Mouse (Mus musculus): ENCODE results near the gene Hsf5. TPM values are rescaled to one million over a fixed set of nuclear protein-coding genes. Genes with fewer than 3 reads are reported as not detected.

Hsf5 gene
- polyA plus RNA-seq, 1 experiment from 2014 or later: 0.31 TPM

DNA sequence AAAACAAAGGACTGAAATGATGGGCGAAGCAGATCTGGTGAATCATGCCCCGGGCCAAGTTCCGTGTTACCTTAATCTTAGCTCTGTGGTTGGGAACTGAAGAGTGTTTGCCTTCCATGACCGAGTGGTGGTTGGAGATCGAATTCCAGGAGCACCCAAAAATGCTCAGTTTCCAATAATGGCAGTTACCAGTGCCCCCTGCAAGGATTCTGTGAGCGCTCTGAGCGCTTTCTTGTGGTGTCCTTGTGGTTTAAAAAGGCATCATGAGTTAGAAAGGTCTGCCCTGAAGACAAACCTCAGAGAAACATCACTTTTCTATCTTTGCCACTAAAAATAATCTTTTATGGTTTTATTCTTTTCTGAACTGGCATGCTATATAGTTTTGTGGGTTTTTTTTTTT, 62.0 kb downstream of the Hsf5 start:
- Histone ChIP-seq H3K9me3 (no peaks in the 10 kb centered on the region), H3K4me1 (peaks cover 7% of the 10 kb centered on the region; the same call in 1 of the 2 replicates), H3K27me3 (no peaks in the 10 kb centered on the region), H3K4me2 (replicated peaks) (no peak overlapping the region), H3K4me3 (no peak overlapping the region), H3K9ac (no peak overlapping the region), H3K36me3 (no peaks in the 10 kb centered on the region), H3K27ac (no peak overlapping the region)
- 71% methylated on average over 7 of the region's 7 CpGs for WGBS
- ATAC-seq (ENCODE audit: insufficient number of reproducible peaks, insufficient read depth, low FRiP score, low TSS enrichment): no peak

DNA sequence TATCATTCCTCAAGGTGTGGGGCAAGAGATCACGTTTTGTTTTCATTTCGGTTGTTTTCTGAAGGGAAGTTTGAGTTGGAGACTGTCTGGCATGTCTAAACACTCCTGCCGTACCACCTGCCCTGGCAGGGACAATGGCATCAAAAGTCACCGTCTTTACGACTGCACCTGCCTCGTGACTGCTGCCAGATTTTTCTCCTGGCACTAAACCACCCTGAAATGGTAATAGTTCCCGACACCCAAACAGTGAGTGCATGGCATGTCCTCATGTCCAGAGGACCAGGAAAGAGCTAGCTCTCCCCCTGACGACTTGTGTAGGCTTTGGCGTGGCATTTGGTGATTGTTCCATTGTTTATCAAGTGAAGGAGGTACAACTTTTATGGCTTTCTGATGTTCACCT, 63.8 kb downstream of the Hsf5 start:
- H3K4me3 ChIP-seq: no peak overlapping the region
- no peak for ATAC-seq (ENCODE audit: insufficient number of reproducible peaks, insufficient read depth, low FRiP score, low TSS enrichment)

DNA sequence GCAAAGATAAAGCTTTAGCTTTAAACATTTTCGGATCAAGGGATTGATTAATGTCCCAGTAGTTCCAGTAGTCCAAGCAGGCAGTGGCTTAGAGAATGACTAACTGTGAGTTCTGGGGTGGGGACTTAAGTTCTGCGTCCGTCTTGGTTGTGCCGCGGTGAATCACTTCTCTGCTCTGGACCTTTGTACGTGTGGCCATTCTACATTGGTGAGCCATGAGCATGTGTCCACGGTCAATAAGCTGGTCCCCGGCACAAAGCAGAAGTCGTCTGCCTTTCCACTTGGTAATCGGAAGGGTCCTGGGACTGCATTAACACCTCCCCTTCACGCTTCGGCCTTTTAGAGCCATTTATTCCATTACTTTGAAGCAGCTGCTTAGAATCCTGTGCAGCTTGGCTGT, 65.1 kb downstream of the Hsf5 start:
- H3K27ac ChIP-seq: no peak overlapping the region

More for the DNA sequence above, 63.8 kb downstream of the Hsf5 start:
- H3K9ac ChIP-seq: no peak overlapping the region
- H3K36me3 ChIP-seq: no peaks in the 10 kb centered on the region
- H3K9me3 ChIP-seq: no peaks in the 10 kb centered on the region
- peaks cover 7% of the 10 kb centered on the region; the same call in 1 of the 2 replicates for H3K4me1 ChIP-seq
- 84% methylated on average over 9 of the region's 9 CpGs for WGBS
- no peaks in the 10 kb centered on the region for H3K27me3 ChIP-seq
- no peak overlapping the region for H3K4me2 ChIP-seq (replicated peaks)
- no peak overlapping the region for H3K27ac ChIP-seq

DNA sequence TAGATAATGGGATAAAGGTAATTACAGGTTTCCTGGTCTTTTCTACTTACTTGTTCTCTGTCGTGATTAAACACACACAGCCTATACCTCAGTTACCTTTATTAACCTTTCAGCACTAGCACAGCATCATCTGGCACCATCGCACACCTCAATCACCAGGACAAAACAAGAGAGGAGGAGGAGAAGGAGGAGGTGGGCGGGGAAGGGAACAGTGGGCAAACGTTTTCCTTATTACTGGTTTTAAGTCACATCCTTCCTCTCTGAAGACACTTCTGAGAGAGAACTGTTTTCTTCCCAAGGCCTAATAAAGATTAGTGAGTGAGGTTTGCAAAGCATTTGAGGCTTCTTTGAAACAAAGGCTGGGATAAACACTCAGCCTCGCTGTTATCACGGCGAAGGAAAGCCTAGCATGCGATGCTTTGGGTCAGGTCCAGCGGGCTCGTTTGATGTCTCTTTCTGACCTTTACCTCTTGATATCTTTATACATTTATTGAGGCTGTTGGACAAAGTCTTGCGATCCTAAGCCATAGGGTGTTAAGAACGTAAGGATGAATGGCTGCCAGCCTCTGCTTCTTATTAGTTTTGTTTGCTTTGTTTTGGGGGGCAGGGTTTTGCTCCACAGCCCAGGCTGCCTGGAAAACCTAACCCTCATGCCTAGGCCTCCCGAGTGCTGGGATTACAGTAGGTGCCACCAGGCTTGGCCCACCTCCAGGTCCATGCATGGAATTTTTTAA, 66.0 kb downstream of the Hsf5 start:
- ATAC-seq (ENCODE audit: insufficient number of reproducible peaks, insufficient read depth, low FRiP score, low TSS enrichment): no peak
- Histone ChIP-seq H3K27me3 (no peaks in the 10 kb centered on the region), H3K4me3 (no peak overlapping the region), H3K36me3 (no peaks in the 10 kb centered on the region), H3K4me2 (replicated peaks) (no peak overlapping the region), H3K9me3 (no peaks in the 10 kb centered on the region), H3K27ac (peak overlapping the region; percentile 46; the same call in 1 of the 2 replicates), H3K4me1 (peaks cover 15% of the 10 kb centered on the region; the same call in 1 of the 2 replicates), H3K9ac (no peak overlapping the region)
- WGBS: 54% methylated on average over 13 of the region's 13 CpGs

More for the DNA sequence above, 65.1 kb downstream of the Hsf5 start:
- no peak for ATAC-seq (ENCODE audit: insufficient number of reproducible peaks, insufficient read depth, low FRiP score, low TSS enrichment)
- Histone ChIP-seq H3K36me3 (no peaks in the 10 kb centered on the region), H3K9me3 (no peaks in the 10 kb centered on the region), H3K27me3 (no peaks in the 10 kb centered on the region), H3K9ac (no peak overlapping the region), H3K4me3 (no peak overlapping the region), H3K4me1 (peaks cover 11% of the 10 kb centered on the region; the same call in 1 of the 2 replicates), H3K4me2 (replicated peaks) (no peak overlapping the region)
- 82% methylated on average over 12 of the region's 12 CpGs for WGBS

DNA sequence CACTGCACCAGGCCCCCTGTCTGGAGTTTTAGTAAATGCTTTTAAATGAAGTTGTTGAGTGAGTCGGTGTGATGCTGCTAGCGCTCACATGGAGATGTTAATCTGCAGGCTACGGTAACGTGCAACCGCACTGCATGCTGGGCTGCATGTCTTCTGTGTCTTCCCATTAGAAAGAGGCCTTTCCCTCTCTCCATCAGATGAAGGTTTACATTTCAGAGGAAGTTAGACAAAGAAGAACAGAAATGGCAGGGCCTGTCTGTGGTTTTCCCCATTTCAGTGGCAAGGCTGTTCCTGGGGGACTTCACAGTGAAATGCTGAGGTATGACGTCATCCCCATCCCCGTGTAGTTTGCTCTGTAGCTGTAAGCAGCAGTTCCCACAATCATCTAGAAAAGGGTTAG, 69.4 kb downstream of the Hsf5 start:
- no peak overlapping the region for H3K4me3 ChIP-seq
- no peaks in the 10 kb centered on the region for H3K9me3 ChIP-seq
- peaks cover 38% of the 10 kb centered on the region for H3K4me1 ChIP-seq
- no peak for ATAC-seq (ENCODE audit: insufficient number of reproducible peaks, insufficient read depth, low FRiP score, low TSS enrichment)
- no peak overlapping the region for H3K27ac ChIP-seq
- no peak overlapping the region for H3K4me2 ChIP-seq (replicated peaks)
- no peak overlapping the region for H3K9ac ChIP-seq
- H3K36me3 ChIP-seq: no peaks in the 10 kb centered on the region
- WGBS: 61% methylated on average over 7 of the region's 7 CpGs
- H3K27me3 ChIP-seq: no peaks in the 10 kb centered on the region

DNA sequence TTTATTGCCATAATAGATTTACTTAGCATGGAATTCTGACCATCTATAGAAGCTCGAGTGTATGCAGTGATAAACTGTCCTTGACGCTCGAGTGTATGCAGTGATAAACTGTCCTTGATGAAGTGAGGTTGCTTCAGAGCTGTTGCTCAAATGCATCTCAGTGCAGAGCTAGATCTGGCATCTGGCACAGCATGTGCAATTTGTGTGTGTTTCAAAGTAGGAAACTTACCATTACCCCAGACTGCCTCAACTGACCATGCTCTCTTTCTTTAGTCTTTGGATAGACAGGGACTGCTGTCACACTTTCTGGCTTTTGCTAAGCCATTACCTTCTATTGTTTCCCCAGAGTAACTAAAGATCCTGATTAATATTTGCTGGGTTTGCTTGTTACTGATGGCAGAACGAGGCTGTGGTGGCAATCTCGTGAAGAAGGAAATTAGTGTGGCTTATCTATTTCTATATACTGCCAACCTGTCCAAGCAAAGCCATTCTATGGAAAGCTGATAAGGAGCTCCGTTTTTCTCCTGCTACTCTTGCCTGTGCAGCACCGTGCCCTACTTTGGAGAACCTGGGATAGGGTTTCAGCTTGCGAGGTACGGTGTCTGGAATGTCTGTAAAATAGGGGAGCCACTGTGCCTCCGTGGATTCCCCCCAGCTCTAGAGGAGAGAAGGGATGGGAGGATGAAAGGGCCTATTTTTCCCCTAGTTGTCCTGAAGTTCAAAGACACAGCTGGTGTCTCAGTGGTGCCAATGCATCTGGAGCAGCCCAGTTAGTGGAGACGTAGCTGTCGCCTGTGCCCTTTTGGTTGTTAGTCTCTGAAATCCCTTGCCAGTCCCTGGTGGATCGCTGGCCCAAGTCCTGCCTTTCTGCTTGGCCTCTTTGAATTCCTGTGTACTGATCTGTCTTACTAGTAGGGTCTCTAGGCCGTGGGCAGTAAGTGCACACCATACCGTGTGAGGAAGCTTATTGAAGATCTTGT, 70.6 kb downstream of the Hsf5 start:
- Histone ChIP-seq H3K4me1 (peaks cover 38% of the 10 kb centered on the region), H3K36me3 (no peaks in the 10 kb centered on the region), H3K4me3 (no peak overlapping the region), H3K27ac (peak overlapping the region; percentile 32; the same call in 1 of the 2 replicates), H3K9ac (no peak overlapping the region), H3K9me3 (no peaks in the 10 kb centered on the region), H3K4me2 (replicated peaks) (no peak overlapping the region), H3K27me3 (no peaks in the 10 kb centered on the region)
- ATAC-seq (ENCODE audit: insufficient number of reproducible peaks, insufficient read depth, low FRiP score, low TSS enrichment): no peak
- 67% methylated on average over 15 of the region's 15 CpGs for WGBS

DNA sequence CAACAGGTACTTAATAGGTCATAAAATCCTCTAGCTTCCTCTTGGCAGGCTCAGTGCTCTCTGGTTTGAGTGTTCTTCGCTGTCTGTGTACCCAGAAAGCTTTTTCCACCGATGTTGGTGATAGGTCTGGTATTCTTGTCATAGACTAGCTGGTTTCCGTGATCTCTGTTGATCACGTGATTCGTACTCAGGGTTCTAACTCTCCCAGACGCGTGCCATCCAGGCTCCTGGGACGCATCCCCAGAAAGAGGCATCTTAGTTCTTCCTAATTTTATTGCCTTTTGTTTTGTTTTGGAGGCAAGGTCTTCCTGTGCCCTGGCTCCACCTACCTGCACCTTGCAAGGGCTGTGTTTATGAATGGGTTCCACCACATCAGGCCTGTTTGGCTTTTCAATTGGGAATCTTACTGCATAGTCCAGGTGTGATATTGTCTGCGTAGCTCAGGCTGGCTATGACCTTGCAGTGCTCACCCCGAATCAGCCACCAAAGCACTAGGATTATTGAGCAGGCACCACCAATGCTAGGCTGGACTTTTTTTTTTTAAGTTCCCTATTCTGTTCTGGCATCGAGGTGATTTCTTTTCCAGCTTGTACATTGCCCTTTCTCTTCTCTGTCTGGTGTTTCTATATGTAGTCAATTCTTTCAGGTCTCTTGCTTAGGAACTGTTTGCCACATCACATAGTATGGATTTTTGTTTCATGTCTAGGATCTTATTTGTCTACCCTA, 71.7 kb downstream of the Hsf5 start:
- no peak overlapping the region for H3K4me2 ChIP-seq (replicated peaks)
- 90% methylated on average over 11 of the region's 11 CpGs for WGBS
- no peak for ATAC-seq (ENCODE audit: insufficient number of reproducible peaks, insufficient read depth, low FRiP score, low TSS enrichment)
- H3K27ac ChIP-seq: 0 out of 2 replicates have a peak overlapping the region, but pooled peaks have one; percentile 5
- no peaks in the 10 kb centered on the region for H3K36me3 ChIP-seq
- H3K9ac ChIP-seq: no peak overlapping the region
- no peak overlapping the region for H3K4me3 ChIP-seq
- no peaks in the 10 kb centered on the region for H3K27me3 ChIP-seq
- no peaks in the 10 kb centered on the region for H3K9me3 ChIP-seq
- H3K4me1 ChIP-seq: peaks cover 31% of the 10 kb centered on the region

DNA sequence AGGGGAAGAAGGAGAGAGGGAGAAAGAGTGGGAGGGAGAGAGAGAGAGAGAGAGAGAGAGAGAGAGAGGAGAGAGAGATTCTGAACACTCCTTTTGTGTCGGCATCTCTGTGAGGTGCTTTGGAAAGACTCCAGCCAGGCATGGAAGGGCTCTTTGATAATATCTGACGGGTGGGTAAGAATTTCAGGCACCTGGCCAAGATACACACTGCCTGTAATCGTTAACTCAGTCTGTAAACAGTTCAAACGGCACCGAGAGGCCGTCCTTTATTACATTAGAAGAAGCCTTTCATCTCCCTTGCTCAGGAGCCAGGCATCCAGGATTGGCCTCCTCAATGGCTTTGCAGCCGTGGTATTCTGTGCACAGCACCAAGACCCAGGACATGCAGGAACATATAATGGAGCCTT, 72.4 kb downstream of the Hsf5 start:
- 11% methylated on average over 7 of the region's 7 CpGs for WGBS
- Histone ChIP-seq H3K27ac (peak overlapping the region; percentile 32; the same call in 1 of the 2 replicates), H3K9ac (no peak overlapping the region), H3K4me1 (peaks cover 31% of the 10 kb centered on the region), H3K4me3 (no peak overlapping the region), H3K27me3 (no peaks in the 10 kb centered on the region), H3K36me3 (no peaks in the 10 kb centered on the region), H3K9me3 (no peaks in the 10 kb centered on the region), H3K4me2 (replicated peaks) (peak overlapping the region; percentile 1)
- peak; percentile 81 for ATAC-seq (ENCODE audit: insufficient number of reproducible peaks, insufficient read depth, low FRiP score, low TSS enrichment)

DNA sequence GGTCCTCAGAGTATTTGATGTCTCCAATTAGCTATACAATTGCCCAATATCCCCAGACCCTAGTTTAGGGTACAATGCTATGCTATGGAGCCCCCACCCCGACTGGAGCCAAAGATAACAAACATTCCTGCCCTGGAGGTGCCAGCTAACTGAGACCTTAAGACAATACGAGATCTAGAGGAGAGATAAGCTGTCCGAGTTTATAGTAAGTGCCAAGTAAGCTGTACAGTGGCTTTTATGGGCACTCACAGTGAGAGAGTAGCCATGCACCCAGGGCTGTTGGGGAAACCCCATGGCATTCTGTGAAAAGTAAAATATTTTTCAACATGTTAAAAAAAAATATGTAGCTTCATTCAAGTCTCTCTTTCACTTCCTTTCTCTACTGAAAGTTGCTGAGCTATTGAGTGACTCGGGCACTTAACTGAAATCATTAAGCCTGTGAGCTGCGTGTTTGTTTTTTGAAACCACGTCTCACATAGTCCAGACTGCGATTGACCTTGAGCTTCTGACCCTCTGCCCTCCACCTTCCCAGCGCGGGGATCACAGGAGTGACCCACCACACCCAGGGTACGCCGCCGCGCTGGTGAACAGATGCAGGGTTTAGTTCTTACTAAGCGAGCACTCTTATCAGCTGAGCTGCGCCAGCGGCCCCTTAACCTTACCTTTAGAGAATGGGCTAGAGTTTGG, 73.2 kb downstream of the Hsf5 start:
- H3K4me2 ChIP-seq (replicated peaks): peak overlapping the region; percentile 1; the same call in 1 of the 2 replicates
- peak; percentile 43; the same call in 1 of the 2 replicates for ATAC-seq (ENCODE audit: insufficient number of reproducible peaks, insufficient read depth, low FRiP score, low TSS enrichment)

DNA sequence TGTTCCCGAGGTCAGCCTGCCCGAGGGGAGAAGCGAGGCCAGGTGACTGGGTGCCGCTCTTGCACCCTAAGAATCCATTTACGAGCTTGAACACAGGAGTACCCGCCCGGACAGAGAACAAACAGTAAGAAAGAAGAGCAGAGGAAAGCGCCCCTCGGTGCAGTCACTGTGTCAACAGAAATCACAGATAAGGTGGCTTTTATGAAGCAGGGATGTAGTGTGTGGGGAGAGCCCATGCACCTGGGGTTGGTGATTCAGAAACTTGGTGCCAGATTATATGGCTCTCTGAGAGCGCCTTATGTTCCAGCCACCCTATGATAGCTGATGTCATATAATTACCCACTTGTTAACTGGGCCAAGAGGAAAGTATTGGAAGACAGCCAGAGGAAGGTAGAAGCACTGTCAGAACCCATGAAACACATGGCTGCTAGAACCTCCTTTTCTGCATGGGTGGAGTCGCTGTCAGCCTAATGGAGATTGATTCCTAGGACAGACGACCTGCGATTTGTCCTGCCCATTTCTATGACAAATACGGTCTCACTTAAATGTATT, 80.2 kb downstream of the Hsf5 start:
- H3K27me3 ChIP-seq: no peaks in the 10 kb centered on the region
- WGBS: 80% methylated on average over 14 of the region's 14 CpGs
- H3K9me3 ChIP-seq: no peaks in the 10 kb centered on the region
- no peak overlapping the region for H3K4me3 ChIP-seq
- H3K9ac ChIP-seq: no peak overlapping the region
- no peaks in the 10 kb centered on the region for H3K4me1 ChIP-seq
- H3K4me2 ChIP-seq (replicated peaks): no peak overlapping the region
- ATAC-seq (ENCODE audit: insufficient number of reproducible peaks, insufficient read depth, low FRiP score, low TSS enrichment): no peak
- no peaks in the 10 kb centered on the region for H3K36me3 ChIP-seq
- no peak overlapping the region for H3K27ac ChIP-seq

More for the DNA sequence above, 73.2 kb downstream of the Hsf5 start:
- Histone ChIP-seq H3K9me3 (no peaks in the 10 kb centered on the region), H3K27me3 (no peaks in the 10 kb centered on the region), H3K4me3 (no peak overlapping the region), H3K27ac (peak overlapping the region; percentile 32; the same call in 1 of the 2 replicates), H3K4me1 (peaks cover 31% of the 10 kb centered on the region), H3K36me3 (no peaks in the 10 kb centered on the region), H3K9ac (no peak overlapping the region)
- WGBS: 54% methylated on average over 16 of the region's 16 CpGs
